Mouse (Mus musculus) retina, adult 2 months (tissue): Measurements from ENCODE around the gene Gm20431.
"Not testable (repeated sequence)": the region's sequence is repeated elsewhere in the genome, so short reads cannot be mapped to it uniquely, and the experiment has no call there.

Source experiments
- DNase-seq: peaks from one replicate; pipeline ENCODE4 v3.0.0-alpha.2; 2012; ENCODE audit warnings: low read depth, low spot score

The Gm20431 gene

DNA sequence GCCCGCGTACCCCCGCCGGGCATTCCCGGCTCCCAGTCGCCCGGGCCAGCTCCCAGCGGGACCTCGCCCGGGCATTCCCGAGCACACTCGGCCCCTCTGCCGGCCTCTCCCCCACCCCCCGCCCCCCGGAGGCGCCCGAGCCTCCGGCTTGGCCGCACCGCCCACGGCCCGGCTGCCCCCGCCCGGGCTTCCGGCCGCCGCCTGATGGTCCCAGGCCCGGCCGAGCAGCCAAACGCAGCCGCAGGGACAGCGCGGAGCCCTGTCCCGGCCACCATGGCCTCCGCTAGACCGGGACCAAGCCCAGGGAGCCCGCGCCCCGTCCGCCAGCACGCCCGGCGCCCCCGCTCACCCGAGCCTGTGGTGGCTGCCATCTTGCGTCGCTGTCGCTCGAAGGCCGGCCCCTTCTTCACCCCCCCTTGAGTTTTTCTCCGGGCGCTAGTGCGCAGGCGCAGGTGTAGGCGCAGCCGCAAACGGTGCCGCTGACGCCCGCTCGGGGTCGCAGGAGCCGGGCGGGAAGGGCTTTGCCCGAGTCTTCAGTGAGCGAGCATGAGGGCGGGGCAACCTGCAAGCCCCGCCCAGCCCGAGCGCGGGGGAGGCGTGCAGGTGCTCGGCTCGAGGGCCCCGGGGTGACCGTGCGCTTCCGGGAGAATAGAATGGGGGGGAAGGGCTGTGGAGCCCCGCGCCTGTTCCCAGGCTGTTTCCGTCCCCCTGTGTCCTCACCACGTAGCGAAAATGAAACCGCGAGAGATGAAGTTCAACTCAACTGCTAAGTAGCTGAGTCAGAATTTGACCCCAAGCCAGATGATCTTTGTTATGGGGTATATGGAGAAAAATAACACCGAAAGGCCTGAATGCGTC is 29.5 kb downstream of the Gm20431 start, which contains the start of gene Ube2v1:
TSS of gene Ube2v1 (minus strand) at position 505 of the 858 bp plus-strand sequence.
- DNase-seq: peak; percentile 98

DNA sequence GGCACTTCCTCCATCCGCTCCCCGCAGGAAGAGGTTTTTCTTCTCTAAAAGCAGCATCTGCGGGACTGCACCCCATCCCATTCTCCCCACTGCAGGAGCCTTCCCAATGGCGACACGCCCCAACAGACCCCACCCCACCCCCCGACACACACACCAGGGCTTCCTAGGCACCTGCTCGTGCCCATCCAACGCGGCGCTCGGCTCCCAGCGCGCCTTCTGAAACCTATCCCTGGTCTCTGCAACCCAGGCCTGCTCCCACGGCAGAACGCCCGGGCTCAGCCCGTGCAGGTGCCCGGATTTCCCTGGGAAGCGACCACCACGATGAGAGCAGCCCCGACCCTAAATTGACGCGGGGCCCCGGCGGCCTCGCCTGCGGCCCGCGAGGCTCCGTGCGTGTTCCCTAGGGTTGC is 30.1 kb downstream of the Gm20431 start:
- DNase-seq: no peak

DNA sequence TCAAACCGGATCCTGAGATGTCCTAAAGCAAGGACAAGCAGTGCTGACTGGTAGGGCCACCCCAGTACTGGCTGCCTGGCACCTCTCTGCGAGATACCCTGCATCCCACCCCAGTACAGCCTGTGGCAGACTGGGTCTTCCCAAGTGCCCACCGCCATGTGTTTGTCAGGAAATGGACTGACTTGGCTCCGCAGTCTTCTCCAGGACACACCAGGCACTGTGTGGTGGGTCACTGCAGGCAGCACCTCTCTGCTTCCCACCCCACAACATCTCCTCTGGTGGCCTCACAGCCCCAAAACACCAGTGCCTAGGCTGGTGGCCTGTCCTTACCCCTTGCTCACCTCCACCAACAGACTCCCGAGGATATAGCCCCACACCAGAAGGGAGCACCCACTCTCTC is 30.9 kb downstream of the Gm20431 start:
- DNase-seq: no peak

DNA sequence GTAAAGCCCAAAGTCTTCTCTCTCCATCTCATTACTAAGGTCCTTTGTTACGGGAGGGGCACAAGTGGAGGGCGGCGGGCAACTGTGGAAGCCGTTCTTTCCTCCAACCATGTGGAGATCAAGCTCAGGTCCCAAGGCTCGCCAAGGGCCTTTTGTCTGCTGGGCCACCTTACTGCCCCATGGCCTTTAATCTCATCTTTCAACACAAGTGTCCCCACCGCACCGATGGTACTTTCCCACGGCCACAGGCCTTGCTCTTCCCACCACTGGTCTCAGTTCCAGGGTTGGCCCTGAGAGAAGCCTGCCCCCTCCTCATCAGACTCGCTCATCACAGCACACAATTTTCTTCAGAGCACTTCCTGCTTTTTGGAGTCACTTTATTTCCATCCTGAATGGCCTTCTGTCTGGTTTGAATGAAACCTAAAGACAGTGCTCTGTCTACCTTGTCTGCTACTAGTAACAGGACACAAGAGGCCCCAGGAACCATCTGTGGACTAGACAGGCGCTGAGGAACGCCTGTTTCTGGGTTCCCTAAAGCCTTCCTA is 31.6 kb downstream of the Gm20431 start:
- no peak for DNase-seq

DNA sequence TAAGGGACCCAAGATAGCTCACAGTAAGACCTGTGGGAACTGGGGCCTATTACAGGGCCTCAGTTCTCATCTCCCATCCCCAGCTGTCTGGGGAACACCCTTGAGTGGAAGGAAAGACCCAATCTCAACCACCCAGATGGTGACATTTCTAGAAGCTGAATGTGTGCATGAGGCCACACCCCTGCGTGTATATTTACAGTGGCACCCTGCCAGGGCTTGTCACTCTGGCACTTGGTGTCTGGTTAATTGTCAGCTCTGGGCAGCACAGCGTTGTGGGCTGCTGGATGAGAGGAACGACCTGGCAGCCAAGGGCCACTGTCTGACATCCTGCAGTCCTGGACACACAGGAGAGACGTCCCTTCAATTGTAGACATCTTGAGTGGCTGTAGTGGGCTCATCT is 32.4 kb downstream of the Gm20431 start:
- DNase-seq: no peak

DNA sequence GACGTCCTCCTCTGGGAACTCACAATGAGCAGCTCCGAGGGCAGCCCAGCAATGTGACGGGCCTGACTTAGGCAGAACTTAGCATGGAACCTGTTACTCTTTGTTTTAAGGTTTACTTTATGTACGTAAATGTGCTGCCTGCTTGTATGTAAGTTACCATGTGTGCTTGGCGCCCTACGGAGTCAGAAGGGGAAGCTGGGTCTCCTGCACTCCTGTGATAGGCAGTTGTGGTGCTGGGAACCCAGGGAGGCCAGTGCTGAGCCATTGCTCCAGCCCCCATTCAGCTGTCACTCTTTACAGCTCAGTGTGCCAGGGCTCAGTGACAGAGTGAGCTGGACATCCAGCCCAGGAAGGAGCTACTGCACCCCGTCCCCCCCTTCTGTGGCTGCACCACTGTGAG is 34.3 kb downstream of the Gm20431 start:
- DNase-seq: no peak

DNA sequence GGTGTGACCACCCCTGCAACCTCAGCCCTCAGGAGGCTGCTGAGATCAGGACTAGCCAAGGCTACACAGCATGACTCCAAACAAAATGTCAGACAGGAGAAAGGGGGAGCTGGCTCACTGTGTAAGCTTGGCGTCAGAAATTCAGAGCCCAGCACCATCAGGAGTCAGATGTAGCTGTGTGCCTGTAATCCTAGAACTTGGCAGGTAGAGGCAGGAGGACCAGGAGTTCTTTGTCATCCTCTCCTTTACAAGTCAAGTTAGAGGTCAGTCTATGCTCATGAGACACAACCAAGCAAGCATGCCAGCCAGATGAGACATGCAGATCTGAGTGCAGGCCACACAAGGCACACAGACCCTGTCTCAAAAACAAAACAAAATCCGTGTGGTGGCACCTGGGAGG is 35.6 kb downstream of the Gm20431 start:
- no peak for DNase-seq

DNA sequence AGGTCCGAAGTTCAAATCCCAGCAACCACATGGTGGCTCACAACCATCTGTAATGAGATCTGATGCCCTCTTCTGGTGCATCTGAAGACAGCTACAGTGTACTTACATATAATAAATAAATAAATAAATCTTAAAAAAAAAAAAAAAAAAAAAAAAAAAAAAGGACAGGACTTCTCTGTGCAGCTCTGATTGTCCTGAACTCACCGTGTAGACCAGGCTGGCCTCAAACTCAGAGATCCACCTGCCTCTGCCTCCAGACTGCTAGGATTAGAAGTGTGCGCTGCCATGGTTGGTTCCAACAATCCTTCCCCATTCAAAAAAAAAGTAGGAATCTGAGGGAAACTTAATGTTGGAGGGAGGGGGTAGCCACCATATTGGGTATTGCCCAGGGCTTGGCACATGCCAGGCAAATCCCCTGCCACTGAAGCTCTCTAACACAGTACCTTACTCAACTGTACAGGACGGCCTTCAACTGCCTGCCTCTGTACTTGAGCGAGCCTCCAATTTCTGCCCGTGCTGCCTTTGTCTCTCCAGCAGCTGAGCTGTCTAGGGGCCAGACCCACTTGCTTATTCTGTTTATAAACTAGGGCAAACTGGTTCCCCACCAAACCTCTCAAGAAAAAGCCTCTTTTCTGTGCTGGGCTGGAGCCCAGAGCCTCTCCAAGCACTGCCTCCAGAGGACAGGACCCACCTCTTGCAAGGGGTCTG is 36.8 kb downstream of the Gm20431 start:
- no peak for DNase-seq

DNA sequence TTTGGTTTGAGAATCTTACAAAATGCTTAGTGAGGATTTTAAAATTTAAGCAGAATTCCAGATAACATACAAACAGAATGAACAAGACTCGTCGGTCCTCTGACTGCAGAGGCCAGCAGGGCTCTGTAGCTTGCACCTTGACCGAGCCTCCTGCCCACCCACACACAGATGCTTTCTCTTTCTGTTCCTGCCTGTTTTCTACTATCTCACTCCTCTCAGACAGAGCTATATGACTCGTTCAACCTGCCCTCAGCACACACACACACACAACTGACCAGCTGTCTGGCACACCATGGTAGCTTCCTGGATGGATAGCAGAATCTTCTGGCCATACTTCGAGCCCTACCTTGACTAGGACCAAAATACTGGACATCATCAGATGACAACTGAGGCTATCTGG is 38.3 kb downstream of the Gm20431 start:
- no peak for DNase-seq

DNA sequence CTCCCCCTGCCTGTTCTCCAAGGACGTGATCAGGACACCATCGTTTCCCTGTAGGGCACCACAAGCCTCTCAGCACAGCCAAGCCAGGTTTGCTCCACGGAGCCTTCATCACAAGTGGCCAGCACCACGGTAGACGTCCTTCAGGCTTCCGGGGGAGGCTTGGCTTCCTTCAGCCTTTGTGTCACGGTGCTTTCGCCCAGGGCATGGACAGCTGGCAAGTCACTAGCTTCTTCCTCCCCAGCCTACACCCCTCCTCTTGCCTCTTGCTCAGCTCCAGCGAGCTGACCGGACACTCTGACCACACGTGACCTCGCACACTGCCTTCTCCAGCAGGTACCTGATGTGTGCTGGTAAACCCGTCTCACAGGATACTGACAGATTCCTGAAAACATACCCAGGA is 38.9 kb downstream of the Gm20431 start:
- no peak for DNase-seq

DNA sequence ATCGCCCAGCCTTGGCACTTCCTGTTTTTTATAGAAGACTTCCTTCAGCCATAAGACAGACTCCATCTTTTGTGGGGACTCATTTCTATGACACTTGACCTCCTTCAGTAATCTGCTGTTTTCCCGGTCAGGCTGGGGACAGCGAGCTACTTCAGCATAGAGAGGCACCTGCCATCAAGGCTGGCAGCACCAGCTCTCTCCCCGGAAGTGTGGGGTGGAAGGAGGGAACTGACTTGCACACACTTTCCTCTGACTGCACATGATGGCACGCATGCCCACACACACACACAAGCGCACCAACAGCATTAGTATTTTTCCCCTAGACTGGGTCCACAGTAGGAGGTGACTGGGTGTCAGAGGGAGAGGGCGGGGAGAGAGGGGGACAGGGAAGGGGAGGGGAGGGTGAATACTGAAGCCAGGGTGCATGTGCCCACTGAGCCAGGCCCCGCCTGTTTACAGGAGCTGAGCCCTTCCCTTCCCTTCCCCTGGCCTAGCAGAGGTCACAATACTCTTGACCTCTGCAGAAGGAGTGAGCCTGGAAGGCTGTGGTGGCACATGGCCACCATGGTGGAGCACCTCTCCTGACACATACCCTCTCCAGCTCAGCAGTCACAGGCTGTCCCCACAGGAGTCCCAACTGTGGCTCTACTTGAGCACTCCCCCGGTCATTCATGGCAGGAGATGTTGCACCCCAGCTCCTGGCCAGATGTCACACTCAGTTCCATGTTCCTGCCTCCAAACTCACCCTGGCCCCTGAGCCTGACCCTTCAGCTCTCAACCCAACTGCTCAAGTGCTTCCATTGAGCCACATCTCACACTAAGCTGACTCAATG is 39.8 kb downstream of the Gm20431 start:
- no peak for DNase-seq

DNA sequence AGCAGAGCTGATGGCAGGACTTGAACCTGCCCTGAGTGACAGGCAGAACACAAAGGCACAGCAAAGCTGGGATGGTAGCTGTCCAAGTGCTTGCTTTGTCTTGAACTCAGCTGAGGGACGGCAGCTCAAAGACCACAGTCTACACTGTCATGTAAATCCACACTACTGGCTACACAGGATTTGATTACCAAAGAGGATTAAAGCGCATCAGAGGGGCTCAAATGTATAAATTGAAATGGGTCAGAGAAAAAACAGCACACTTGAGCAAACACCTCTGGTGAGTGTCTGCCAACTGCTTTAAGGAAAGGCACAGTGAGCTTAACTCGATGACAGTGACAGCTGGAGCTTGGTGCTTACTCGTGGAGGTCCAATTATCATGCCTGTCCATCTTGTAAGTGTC is 43.8 kb downstream of the Gm20431 start:
- peak; percentile 32 for DNase-seq

DNA sequence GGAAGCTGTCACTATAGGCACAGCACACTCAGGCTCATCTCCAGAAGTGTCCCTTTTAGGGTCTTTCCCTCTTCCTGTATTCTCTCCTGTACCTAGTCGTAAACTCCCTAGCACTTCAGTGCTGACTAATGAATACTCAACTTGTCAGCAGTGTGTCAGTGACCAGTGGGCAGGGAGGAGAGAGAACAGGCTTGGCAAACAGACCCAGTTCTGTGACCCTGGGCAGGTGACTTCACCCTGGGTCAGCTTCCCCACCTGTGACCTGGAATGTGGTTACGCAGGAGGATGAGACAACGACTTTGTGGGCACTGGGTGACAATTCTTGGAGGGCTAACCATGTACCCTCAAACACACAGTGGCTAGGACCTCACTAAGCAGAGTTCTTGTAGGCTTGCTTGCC is 44.3 kb downstream of the Gm20431 start:
- DNase-seq: no peak

DNA sequence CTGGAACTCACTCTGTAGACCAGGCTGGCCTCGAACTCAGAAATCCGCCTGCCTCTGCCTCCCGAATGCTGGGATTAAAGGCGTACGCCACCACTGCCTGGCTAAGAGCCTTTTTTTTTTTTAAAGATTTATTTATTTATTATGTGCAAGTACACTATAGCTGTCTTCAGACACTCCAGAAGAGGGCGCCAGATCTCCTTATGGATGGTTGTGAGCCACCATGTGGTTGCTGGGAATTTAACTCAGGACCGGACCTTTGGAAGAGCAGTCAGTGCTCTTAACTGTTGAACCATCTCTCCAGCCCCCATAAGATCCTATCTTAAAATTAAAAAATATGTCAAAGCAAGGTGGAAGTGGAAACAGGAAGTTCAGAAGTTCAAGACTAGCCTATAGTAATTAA is 48.0 kb downstream of the Gm20431 start:
- not testable (repeated sequence) for DNase-seq

DNA sequence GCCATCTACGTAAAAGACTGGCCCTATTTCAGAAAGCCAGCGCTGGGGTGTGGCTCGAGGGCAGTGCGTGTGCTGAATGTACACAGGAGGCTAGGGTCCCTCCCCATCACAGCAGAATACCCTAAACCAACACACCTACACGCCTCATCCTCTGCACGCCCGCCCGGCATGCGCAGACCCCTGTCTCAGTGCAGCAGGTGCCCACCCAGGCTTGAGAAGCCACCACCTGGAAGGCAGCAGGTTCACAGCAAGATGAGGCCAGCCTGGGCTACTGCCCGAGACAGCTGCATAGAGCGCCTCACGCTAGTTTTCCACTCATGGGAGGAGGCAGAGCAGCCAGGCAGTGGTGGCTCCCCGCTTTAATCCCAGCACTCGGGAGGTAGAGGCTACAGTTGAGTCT is 49.2 kb downstream of the Gm20431 start:
- DNase-seq: no peak

DNA sequence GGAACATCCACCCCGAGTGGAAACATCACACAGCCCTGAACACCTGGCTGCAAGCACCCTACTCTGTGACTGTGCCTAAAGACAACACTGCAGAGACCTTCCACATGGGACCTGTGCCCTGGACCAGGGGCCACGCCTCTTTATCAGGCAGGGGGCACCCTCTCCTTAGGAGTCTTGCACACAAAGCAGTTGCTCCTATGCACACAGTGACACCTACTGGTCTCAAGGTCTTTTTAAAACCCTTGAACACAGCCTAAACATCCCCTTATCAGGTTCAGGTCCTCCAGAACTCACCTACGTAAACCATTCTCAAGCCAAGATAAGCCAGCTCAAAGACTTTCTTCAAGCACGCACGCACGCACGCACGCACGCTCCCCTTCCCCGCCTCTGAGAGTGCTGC is 50.0 kb downstream of the Gm20431 start:
- no peak for DNase-seq

DNA sequence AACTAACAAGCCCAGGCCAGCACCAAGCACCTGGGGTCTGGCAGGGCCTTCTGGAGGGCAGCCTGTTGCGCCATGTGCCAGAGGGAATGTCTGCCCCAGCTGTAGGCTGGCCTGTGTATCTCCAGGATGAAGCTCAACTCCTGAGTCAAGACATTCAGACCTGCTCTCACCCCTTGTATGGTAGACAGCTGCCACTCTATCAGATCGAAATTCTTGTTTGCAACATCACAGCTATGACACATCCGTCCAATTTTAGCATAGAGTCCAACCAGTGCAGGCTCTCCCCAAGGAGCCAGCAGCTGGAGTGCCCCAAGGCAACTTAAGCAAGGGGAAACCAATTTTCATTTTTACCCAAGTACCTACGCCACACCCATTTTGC is 54.6 kb downstream of the Gm20431 start:
- DNase-seq: no peak

DNA sequence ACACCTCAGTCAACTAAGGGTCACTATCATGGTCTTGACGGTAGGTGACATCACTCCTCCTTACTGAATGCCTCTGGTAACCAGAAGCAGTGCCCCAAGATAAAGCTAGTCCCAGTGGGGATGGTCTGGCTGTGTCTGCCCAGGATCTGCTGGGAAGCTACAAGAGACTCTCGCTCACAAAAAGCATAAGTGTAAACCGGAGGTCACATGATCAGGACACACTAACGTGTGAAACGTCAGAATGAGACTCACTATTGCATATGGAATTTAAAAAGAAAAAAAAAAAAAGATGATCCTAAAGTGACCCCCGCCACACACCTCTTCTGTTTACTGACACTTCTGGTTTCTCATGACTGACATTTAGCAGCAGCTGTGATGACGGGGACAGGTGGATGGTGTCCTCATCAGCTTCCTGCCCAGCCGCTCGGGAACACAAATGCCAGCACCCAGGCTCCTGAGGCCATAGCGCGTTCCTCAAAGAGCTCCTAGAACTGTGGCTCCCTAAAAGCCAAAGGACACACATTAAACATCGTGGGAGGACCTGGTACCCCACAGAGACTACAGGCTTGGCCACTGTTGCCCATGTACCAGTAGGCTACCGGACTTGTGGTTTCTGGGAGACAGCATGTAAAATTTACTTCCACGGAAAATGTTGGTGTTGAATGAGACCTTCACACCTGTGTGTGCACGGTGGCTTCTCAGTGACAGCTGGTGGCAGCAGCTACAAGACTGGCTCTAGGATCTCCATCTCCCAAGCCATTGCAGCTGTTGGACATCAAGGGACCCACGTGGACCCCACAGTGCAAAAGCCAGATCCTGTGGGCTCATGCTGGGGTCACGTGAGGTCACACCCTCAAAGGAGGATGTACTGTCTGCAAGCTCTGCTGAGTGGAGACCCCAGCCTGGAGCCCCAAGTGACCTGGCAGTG is 55.2 kb downstream of the Gm20431 start:
- DNase-seq: no peak

DNA sequence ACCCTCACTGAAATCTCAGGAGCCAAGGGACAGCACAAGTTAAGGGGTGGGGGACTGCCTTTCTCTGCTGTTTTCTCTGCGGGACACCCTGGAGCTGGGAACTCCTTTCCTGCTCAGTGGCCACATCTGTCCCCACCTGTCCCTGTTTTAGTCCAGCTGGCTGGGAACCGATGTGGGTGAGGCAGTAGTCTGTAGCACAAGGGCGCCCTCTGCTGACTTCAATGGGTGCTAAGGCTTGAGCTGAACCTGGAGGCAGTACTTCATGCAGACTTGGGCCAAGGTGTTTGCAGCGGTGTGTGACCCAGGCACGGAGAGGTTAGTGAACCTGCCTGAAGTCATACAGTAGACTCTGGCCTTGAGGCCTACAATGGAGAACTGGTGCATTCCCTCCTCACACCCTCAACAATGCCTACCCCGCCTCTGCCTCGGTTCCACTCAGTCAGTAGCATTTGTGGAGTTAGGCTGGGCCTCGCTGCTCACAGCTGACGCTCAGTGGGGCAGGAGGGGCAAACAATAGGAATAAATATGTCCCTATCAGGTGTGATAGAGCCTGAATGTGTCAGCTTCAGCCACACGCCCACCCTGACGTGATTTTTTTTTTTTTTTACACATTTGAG is 56.0 kb downstream of the Gm20431 start:
- DNase-seq: peak; percentile 58

DNA sequence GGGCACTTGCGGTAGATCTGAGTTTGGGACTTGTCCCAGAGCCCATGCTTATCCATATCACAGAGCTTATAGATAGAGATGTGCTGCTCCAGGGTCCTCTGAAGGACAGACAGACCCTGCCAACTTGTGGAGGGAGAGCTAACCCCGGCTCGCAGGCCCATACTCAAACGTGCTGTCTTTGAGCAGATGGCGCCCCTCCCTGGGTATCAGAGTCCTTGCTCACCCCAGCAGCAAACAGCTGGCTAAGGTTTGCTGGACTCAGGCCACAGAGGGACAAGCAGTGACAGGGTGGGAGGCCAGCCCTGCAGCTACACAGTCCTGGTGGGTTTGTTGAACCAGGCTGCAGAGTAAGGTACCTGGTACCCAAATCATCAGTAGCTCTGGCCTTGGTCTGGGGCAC is 58.3 kb downstream of the Gm20431 start:
- DNase-seq: no peak
